Mouse (Mus musculus) urinary bladder, postnatal 14 days (tissue): ENCODE data around the gene Pfkm.
A peak's percentile ranks its signal among the peaks of the same experiment; 100 is the strongest.

Experiments used
- DNase-seq: peaks from one replicate; pipeline ENCODE4 v3.0.0; 2021; ENCODE audit warnings: low spot score

Gene Pfkm

GRCm38 (mm10) chr15:98092372-98093120, at the start of gene Pfkm:
Gene Pfkm, plus strand, starts transcription at chr15:98092589.
- DNase-seq, result no peak

GRCm38 (mm10) chr15:98043967-98044366, 48.4 kb upstream of the Pfkm start:
- no peak for DNase-seq

GRCm38 (mm10) chr15:98044387-98044786, 48.0 kb upstream of the Pfkm start:
- no peak for DNase-seq

GRCm38 (mm10) chr15:98048918-98049700, 43.3 kb upstream of the Pfkm start:
- DNase-seq, result no peak

- DNase-seq, result no peak
These were observed 40.7 kb upstream of the Pfkm start for GRCm38 (mm10) chr15:98051685-98052084.

- DNase-seq, result no peak
These were observed 37.1 kb upstream of the Pfkm start for GRCm38 (mm10) chr15:98055246-98055645.

- DNase-seq, result no peak
These were observed 26.5 kb upstream of the Pfkm start for GRCm38 (mm10) chr15:98065881-98066280.

- DNase-seq, result no peak
These were observed 25.8 kb upstream of the Pfkm start for GRCm38 (mm10) chr15:98066602-98067001.

GRCm38 (mm10) chr15:98067492-98067891, 24.9 kb upstream of the Pfkm start:
- no peak for DNase-seq

- DNase-seq, result no peak
These were observed 23.9 kb upstream of the Pfkm start for GRCm38 (mm10) chr15:98068506-98068905.

- no peak for DNase-seq
These were observed 22.7 kb upstream of the Pfkm start for GRCm38 (mm10) chr15:98069566-98070245.

GRCm38 (mm10) chr15:98070376-98070775, 22.0 kb upstream of the Pfkm start:
- no peak for DNase-seq

- no peak for DNase-seq
These were observed 17.9 kb upstream of the Pfkm start for GRCm38 (mm10) chr15:98074521-98074920.

- no peak for DNase-seq
These were observed 17.4 kb upstream of the Pfkm start for GRCm38 (mm10) chr15:98075034-98075433.

GRCm38 (mm10) chr15:98076901-98077300, 15.5 kb upstream of the Pfkm start:
- DNase-seq, result no peak

- no peak for DNase-seq
These were observed 3.5 kb upstream of the Pfkm start for GRCm38 (mm10) chr15:98088889-98089288.

GRCm38 (mm10) chr15:98089421-98090183, 2.8 kb upstream of the Pfkm start:
- peak; percentile 41 for DNase-seq

GRCm38 (mm10) chr15:98091841-98092240, 548 bp upstream of the Pfkm start:
- no peak for DNase-seq

GRCm38 (mm10) chr15:98093121-98094011, 977 bp downstream of the Pfkm start, which contains the start of gene Senp1:
Gene Senp1, minus strand, starts transcription at chr15:98093744.
- peak; percentile 89 for DNase-seq

GRCm38 (mm10) chr15:98094905-98095304, 2.5 kb downstream of the Pfkm start:
- DNase-seq, result no peak

GRCm38 (mm10) chr15:98096957-98097356, 4.6 kb downstream of the Pfkm start:
- no peak for DNase-seq
